Mouse (Mus musculus) ES-E14 (cell line): ENCODE results near the gene Hspb8.

Experiments
- HCFC1 ChIP-seq: IDR thresholded peaks from 2 replicates; pipeline ENCODE4 v1.6.1; 2012; ENCODE audit warnings: low read length, inconsistent platforms, borderline replicate concordance; ENCODE audit not compliant: insufficient read depth
- MAFK ChIP-seq: IDR thresholded peaks from 2 replicates; pipeline ENCODE4 v1.6.1; 2014; ENCODE audit warnings: mild to moderate bottlenecking, low read depth, low read length, inconsistent platforms; ENCODE audit not compliant: insufficient read depth
- ZNF384 ChIP-seq: IDR thresholded peaks from 2 replicates; pipeline ENCODE4 v1.6.1; 2012; ENCODE audit warnings: low read depth, low read length, inconsistent platforms

GRCm38 (mm10) chr5:116436117-116436516 is 13.5 kb upstream of the Hspb8 start:
- TF ChIP-seq MAFK (no peak), HCFC1 (no peak), ZNF384 (no peak)
